17 mouse cellular contexts compared by ENCODE assay signal in the genomic region with DNA sequence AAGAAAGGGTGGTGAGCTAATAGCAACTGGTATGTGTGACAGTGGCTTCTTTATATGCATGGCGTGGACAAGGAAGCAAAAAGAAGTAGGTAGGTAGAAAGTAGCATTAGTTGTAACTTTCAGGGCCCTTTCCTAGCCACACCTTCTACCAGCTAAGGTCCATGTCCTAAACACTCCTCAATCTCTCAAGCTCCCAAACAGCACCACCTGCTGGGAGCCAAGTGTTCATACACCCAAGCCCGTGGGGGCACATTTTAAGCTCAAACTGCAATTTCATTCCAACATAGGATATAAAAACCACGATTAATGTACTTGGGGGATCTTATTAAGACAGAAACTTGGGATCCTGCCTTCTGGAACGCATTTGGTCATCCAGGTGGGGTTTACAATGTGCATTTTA.
DNase-seq lines count a peak whose midpoint lies in the region; ATAC-seq and TF ChIP-seq lines count a peak whose summit lies in the region.
"Had no signal": no experiment of that assay in that cellular context is flagged by ENCODE, and none has a peak within 500 bp of the region (broad histone marks: within the 10 kb centered on the region; RNA-seq: fewer than 3 reads in every experiment).

No protein-coding gene starts in this region.

- H3K4me1 ChIP-seq in E14TG2a.4 (replicated peaks; ENCODE audit: low read depth, low read length) = no peaks in the 10 kb centered on the region

- no peaks in the 10 kb centered on the region for H3K27me3 ChIP-seq in E14TG2a.4 (ENCODE audit: insufficient read depth, low read length)
- H3K27me3 ChIP-seq: hindbrain, embryonic 13.5 days had no signal

- H3K9me3 ChIP-seq in E14TG2a.4 (ENCODE audit: low read length) = peaks cover 11% of the 10 kb centered on the region
- H3K9me3 ChIP-seq: hindbrain, embryonic 13.5 days had no signal

- intact Hi-C loops in left cerebral cortex, adult 2 months (cut with DNase I) = no loop called here
- intact Hi-C loops in left cerebral cortex, postnatal 36 days (cut with DNase I) = no loop called here

- no peak overlapping the region for H3K4me3 ChIP-seq in left cerebral cortex, adult 2 months
- H3K4me3 ChIP-seq in E14TG2a.4 (replicated peaks; ENCODE audit: low read length) = no peak overlapping the region
- H3K4me3 ChIP-seq: hindbrain, embryonic 13.5 days had no signal

- H3K27ac ChIP-seq in left cerebral cortex, adult 2 months = no peak overlapping the region
- H3K27ac ChIP-seq: hindbrain, embryonic 13.5 days had no signal

- TF ChIP-seq CTCF in left cerebral cortex, adult 2 months (IDR thresholded peaks at IDR 0.05) = peak; percentile 3; the same call in 1 of the 2 replicates
- TF ChIP-seq CTCF in E14TG2a.4 (conservative IDR thresholded peaks at IDR 0.05; ENCODE audit: low read length) = peak; percentile 36

- DNase-seq in CD4-positive, CD25-positive, alpha-beta regulatory T cell, adult 2 months (ENCODE audit: low read depth, low spot score) = peak; percentile 53
- no peak for DNase-seq in left cerebral cortex, adult 2 months (ENCODE audit: extremely low spot score in 1 of 2, low spot score in 2 of 2)
- no peak for DNase-seq in left cerebral cortex, postnatal 36 days (ENCODE audit: low spot score in 2 of 2)
- peak; percentile 4 for DNase-seq in adipocyte (ENCODE audit: low spot score)
- no peak for DNase-seq in spleen, postnatal 10 days (ENCODE audit: low spot score in 2 of 2)
- no peak for DNase-seq in urinary bladder, postnatal 36 days (ENCODE audit: low spot score in 2 of 2)
- DNase-seq: adrenal gland, postnatal 25 days; cerebellum, adult 9-11 months; gastrocnemius, postnatal 36 days; kidney, adult 9 months; left cerebral cortex, postnatal 4 days; lung, embryonic 14.5 days; right cerebral cortex, adult 18-20 months; thymus, adult 18-20 months had no signal

- ATAC-seq in CD4-positive, CD25-positive, alpha-beta regulatory T cell, adult 4 months = no peak

- no peaks in the 10 kb centered on the region for H3K36me3 ChIP-seq in E14TG2a.4 (ENCODE audit: insufficient read depth, low read length)
- H3K36me3 ChIP-seq: hindbrain, embryonic 13.5 days had no signal

Comparison
In these comparisons a context has a peak if more than half of its experiments do, and no peak if none do; other contexts are left out.
1. DNase-seq: peak in CD4-positive, CD25-positive, alpha-beta regulatory T cell, adult 2 months (single experiment) and adipocyte (single experiment); none in left cerebral cortex, adult 2 months (0 of 2), left cerebral cortex, postnatal 36 days (0 of 2), spleen, postnatal 10 days (0 of 2) and urinary bladder, postnatal 36 days (0 of 2).